Mouse (Mus musculus) brain, embryonic 14.5 days (tissue): Measurements from ENCODE around the gene Micu1.

Experiments
- CTCF ChIP-seq: fragments of 200-500 bp; IDR thresholded peaks from 2 replicates; pipeline ENCODE4 v1.5.1; 2012; ENCODE audit warnings: inconsistent platforms, mild to moderate bottlenecking, moderate library complexity, borderline replicate concordance; ENCODE audit not compliant: insufficient read depth, insufficient read length; ENCODE audit errors: extremely low read depth
- POLR2A ChIP-seq: fragments of 200-500 bp; IDR thresholded peaks from 2 replicates; pipeline ENCODE4 v1.6.1; 2012; ENCODE audit warnings: mild to moderate bottlenecking, inconsistent platforms, borderline replicate concordance; ENCODE audit not compliant: poor library complexity, insufficient read depth, insufficient read length, severe bottlenecking; ENCODE audit errors: extremely low read depth

- no peak for TF ChIP-seq POLR2A
- TF ChIP-seq CTCF = no peak
Observed at GRCm38 (mm10) chr10:59687126-59687525, 15.2 kb upstream of the Micu1 start.
